Mouse (Mus musculus) spleen, adult 12 weeks (tissue): Measurements from ENCODE around the gene Zmynd8.
A peak's percentile ranks its signal among the peaks of the same experiment; 100 is the strongest.

Experiments used
- DNase-seq: peaks from one replicate; pipeline ENCODE4 v3.0.0; 2022; ENCODE audit warnings: low spot score

Gene Zmynd8

DNA sequence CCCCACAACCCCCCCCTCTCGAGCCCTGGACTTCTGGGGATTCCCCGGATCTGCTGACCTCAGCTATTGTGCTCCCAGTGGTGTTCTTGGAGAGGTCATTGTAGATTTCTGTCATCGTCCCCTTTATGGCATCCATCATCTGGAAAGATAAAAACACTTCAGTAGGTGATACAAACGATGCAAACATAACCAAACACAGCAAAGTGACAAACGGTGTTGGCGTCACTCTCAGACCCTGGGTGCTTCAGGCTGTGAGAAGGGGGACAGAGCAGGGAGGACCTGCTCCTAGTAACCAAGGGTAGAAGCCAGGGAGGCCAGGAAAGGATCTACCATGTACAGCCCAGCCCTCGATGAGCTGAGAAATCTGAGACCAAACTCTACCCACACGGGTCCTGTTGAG is 100.9 kb downstream of the Zmynd8 start:
- no peak for DNase-seq

DNA sequence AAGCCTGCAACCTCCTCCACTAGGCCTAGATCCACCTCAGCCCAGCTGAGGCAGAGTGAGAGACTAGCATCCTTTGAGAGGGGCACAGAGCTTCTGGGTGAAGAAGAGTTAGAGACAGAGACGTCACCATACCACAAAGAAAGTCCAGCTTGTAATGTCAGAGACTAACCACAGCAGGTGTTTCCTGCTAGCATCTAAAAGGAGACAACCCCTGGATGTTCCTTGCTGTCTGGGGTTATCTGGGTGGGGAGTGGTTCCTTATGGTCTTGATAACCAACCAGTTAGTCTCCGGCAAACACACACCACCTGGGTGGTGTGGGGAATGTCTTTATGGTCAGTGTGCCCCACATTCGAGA is 105.6 kb downstream of the Zmynd8 start:
- DNase-seq = no peak

GRCm38 (mm10) chr2:165792431-165793282 is 106.2 kb downstream of the Zmynd8 start:
- no peak for DNase-seq

GRCm38 (mm10) chr2:165791657-165792056 is 107.2 kb downstream of the Zmynd8 start:
- peak; percentile 50 for DNase-seq

DNA sequence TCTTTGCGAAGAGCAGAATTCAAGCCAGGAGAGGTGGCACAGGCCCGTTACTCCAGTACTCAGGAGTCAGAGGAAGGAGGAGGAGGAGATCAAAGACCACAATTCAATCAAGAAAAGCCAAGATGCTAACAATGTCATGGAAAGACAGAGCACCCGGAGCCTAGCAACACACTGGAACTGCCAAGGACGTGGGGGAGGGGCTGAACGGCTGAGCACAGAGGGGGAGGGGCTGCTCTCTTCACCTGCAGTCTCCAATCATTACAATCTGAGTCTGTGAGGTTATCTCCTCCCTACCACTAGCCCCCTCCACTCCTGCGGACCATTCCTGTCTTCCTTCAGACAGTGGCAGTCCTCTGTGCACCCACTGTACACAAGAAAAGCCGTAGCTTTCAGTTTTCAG is 107.8 kb downstream of the Zmynd8 start:
- no peak for DNase-seq

DNA sequence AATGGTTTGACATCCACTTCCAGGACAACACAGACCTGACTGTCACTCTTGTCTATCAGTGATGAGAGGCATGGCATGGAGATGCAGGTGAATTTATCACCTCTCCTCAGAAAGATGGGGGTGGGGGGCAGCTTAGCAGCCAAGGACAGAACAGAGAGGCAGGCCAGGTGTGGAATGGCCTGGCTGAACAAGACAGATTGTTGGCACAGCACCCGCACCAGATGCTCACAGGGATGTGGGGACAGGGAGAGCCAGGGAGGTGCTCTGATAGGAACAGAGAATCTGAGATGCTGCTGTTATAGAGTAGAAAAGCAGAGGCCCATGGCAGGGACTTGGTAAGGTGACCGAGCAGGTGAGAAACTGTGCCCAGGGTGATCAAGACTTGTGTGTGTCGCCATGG is 109.1 kb downstream of the Zmynd8 start:
- DNase-seq = no peak

- no peak for DNase-seq
These were observed 110.0 kb downstream of the Zmynd8 start for GRCm38 (mm10) chr2:165788796-165789195.

- DNase-seq = no peak
These were observed 110.8 kb downstream of the Zmynd8 start for GRCm38 (mm10) chr2:165788005-165788404.

- DNase-seq = no peak
These were observed 112.3 kb downstream of the Zmynd8 start for GRCm38 (mm10) chr2:165786467-165786866.

DNA sequence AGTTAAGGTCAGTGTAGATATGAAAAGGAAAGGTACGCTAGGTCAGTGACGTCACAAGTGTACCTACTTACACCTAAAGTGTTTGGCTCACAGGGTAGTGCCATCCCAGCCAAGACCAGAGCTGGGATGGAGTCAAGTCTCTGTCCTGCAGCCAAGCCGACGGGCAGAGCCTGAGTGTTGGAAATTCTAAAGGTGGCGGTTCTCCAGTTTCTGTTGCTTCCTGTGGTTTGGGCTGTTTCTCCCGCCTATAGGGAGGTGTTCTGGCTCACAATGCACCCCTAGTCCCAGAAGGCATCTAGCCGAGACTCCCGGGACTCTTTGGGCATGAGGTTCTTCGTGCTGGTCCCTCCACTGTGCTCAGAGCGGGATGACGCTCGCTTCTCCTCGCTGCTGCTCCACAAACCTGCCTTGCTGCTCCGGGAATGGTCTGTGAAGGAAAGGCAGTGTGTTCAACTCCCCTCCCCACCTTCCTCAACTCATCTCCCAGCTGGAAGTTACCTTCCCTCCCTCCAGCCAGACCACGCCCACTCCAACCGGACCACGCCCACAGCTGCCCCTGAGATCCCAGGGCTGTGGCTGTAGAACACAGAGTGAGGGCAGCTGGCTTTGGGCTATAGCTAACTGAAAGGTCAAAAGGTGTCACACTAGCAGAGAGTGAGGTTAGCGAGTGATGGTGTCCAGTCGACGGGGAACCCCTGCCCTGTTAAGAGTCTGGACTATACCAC is 113.3 kb downstream of the Zmynd8 start:
- DNase-seq = no peak

DNA sequence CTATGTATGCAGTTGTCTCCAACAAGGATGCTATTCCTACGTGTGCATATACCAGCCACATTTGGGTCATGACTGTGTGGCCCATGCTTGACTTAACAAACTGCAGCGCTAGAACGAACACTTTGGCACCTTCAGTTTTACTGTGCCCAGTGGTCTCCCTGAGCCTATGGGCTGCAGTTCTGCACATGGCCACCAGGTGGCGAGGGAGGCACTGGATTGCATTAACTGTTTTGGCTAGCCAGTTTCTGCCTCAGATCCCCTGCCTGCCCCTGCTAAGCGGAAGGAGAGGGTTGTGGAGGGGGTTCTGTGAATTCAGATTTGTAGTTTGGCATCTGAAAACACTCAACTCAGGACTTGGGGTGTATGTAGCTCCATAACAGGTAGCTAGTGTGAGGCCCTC is 116.5 kb downstream of the Zmynd8 start:
- peak; percentile 62 for DNase-seq

DNA sequence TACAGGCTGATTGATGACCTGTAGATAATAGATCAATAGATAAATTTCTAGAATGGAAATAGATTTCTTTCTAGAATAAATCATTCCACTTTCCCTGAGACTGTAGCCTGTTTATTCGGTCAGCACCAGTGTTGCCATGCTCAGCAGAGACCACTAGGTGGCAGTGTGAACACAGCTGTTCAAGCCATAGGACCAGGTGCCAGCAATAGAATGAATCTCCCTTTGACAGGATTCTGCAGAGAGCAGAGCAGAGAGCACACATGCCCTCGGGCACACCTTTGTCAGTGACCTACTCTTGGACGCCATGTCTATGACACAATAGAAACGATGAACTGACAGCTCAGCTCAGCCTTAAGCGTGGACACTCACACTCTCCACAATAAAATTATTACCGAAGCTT is 119.9 kb downstream of the Zmynd8 start:
- DNase-seq = peak; percentile 56

GRCm38 (mm10) chr2:165769375-165769948 is 129.4 kb downstream of the Zmynd8 start:
- DNase-seq = no peak

- DNase-seq = no peak
These were observed 129.9 kb downstream of the Zmynd8 start for GRCm38 (mm10) chr2:165768805-165769358.

- DNase-seq = no peak
These were observed 139.3 kb downstream of the Zmynd8 start for GRCm38 (mm10) chr2:165759421-165759985.

- DNase-seq = no peak
These were observed 140.3 kb downstream of the Zmynd8 start for GRCm38 (mm10) chr2:165758534-165758933.

- DNase-seq = no peak
These were observed 141.0 kb downstream of the Zmynd8 start for GRCm38 (mm10) chr2:165757799-165758198.

DNA sequence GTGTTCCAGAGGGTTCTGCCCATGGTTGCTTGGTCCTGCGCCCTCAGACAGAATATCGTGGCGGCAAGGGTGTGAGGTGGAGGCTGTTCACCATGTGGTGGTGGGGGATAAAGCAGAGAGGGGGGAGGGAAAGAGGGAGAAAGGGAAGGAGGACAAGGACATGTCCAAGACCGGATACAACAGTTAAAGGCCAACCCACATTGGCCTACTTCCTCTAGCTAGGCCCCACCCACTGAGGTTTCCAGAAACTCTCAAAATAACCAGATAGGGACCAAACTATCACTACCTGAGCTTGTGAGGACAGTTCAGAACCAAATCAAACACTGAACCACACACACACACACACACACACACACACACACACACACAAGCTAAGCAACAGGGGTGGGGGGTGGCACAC is 146.1 kb downstream of the Zmynd8 start:
- no peak for DNase-seq

DNA sequence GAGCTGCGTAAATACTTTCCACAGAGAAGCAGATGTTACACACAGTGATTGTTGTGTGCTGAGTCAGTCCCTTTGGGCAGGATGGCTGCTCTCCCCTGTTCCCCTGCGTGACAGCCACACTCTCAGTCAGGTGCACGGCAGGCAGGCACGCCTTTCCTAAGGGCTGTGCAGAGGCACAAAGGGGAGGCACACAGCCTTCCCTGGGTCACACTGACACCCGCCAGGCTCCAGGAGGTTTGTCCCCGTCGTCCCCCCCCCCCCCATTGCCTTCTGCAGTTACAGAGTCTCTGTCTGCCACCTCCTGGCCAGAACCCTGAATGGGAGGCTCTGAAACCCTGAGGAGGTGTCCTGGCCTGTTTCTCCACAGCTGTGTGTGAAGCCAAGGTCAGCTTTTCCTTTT is 147.7 kb downstream of the Zmynd8 start:
- no peak for DNase-seq

- DNase-seq = no peak
These were observed 150.4 kb downstream of the Zmynd8 start for GRCm38 (mm10) chr2:165748426-165748825.

GRCm38 (mm10) chr2:165747975-165748374 is 150.8 kb downstream of the Zmynd8 start:
- DNase-seq = no peak

- no peak for DNase-seq
These were observed 153.3 kb downstream of the Zmynd8 start for GRCm38 (mm10) chr2:165745306-165746098.
